9 mouse cellular contexts compared by ENCODE assay signal in the genomic region with DNA sequence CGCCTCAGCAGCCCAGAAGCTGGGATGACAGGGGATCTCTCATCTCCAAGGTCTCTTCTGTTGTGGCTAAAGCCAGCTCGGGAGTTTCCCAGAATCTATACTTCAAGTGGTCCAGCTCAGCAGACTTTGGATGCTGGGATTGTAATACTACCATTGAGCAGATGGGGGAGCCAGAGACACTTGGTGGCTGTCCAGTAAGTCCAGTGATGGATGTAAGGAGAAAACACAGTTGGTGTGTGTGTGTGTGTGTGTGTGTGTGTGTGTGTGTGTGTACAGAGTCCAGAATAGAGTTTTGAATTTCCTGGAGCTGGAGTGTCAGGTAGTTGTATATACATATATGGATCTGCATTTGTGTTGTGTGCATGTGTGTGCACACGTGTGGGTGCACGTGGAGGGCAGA. TPM values are rescaled to one million over a fixed set of nuclear protein-coding genes. Genes with fewer than 3 reads are reported as not detected.
DNase-seq lines count a peak whose midpoint lies in the region; ATAC-seq and TF ChIP-seq lines count a peak whose summit lies in the region.
"Had no signal": no experiment of that assay in that cellular context is flagged by ENCODE, and none has a peak within 500 bp of the region (broad histone marks: within the 10 kb centered on the region; RNA-seq: fewer than 3 reads in every experiment).

No protein-coding gene starts in this region.

- peak; percentile 84 for TF ChIP-seq CTCF in forebrain, postnatal 0 days (IDR thresholded peaks at IDR 0.05; ENCODE audit: low read depth)

- H3K4me2 ChIP-seq in forebrain, postnatal 0 days (ENCODE audit: low read depth): no peak overlapping the region
- no peak overlapping the region for H3K4me2 ChIP-seq in forebrain, embryonic 15.5 days (replicated peaks)
- H3K4me2 ChIP-seq in hindbrain, embryonic 14.5 days (replicated peaks): no peak overlapping the region
- no peak overlapping the region for H3K4me2 ChIP-seq in midbrain, embryonic 13.5 days (replicated peaks)

- peak; percentile 82 for DNase-seq in forebrain, postnatal 0 days
- DNase-seq in WW6 (ENCODE audit: low read depth, low spot score): peak; percentile 28
- DNase-seq in hindbrain, embryonic 14.5 days (ENCODE audit: low spot score): peak; percentile 87
- DNase-seq in left cerebral cortex, adult 9 months (ENCODE audit: low spot score in 2 of 2): peak; percentile 11 to 90
- DNase-seq in spleen, postnatal 4 days (ENCODE audit: low spot score in 2 of 2): peak; percentile 73 to 86

- peak; percentile 40; the same call in 1 of the 2 replicates for ATAC-seq in forebrain, postnatal 0 days
- no peak for ATAC-seq in forebrain, embryonic 15.5 days (replicated peaks)
- ATAC-seq in common myeloid progenitor, adult 5-6 weeks (replicated peaks; ENCODE audit: low read depth, poor library complexity, severe bottlenecking): peak; percentile 75
- no peak for ATAC-seq in hindbrain, embryonic 14.5 days (ENCODE audit: low FRiP score)
- peak; percentile 70; the same call in 1 of the 2 replicates for ATAC-seq in midbrain, embryonic 13.5 days

- H3K36me3 ChIP-seq in forebrain, postnatal 0 days (ENCODE audit: insufficient read depth): no peaks in the 10 kb centered on the region
- H3K36me3 ChIP-seq in forebrain, embryonic 15.5 days: no peaks in the 10 kb centered on the region
- no peaks in the 10 kb centered on the region for H3K36me3 ChIP-seq in hindbrain, embryonic 14.5 days (replicated peaks; ENCODE audit: control insufficient read depth, insufficient read depth)
- H3K36me3 ChIP-seq in midbrain, embryonic 13.5 days: no peaks in the 10 kb centered on the region

- H3K9me3 ChIP-seq in forebrain, postnatal 0 days (ENCODE audit: low read length): no peaks in the 10 kb centered on the region
- H3K9me3 ChIP-seq in forebrain, embryonic 15.5 days: no peaks in the 10 kb centered on the region
- no peaks in the 10 kb centered on the region for H3K9me3 ChIP-seq in hindbrain, embryonic 14.5 days (ENCODE audit: control insufficient read depth, low read length)
- H3K9me3 ChIP-seq in midbrain, embryonic 13.5 days: no peaks in the 10 kb centered on the region

- H3K27ac ChIP-seq in forebrain, postnatal 0 days (ENCODE audit: low read depth, low read length): no peak overlapping the region
- H3K27ac ChIP-seq in forebrain, embryonic 15.5 days (replicated peaks): no peak overlapping the region
- H3K27ac ChIP-seq in hindbrain, embryonic 14.5 days: no peak overlapping the region
- no peak overlapping the region for H3K27ac ChIP-seq in midbrain, embryonic 13.5 days

- WGBS in forebrain, postnatal 0 days: 49% methylated on average over 4 of the region's 4 CpGs
- WGBS in forebrain, embryonic 15.5 days: 53% methylated on average over 4 of the region's 4 CpGs
- WGBS in hindbrain, embryonic 14.5 days: 53% methylated on average over 4 of the region's 4 CpGs
- WGBS in midbrain, embryonic 13.5 days: 53% methylated on average over 4 of the region's 4 CpGs

- H3K4me3 ChIP-seq in forebrain, postnatal 0 days (ENCODE audit: low read depth, low read length): no peak overlapping the region
- H3K4me3 ChIP-seq in forebrain, embryonic 15.5 days: no peak overlapping the region
- no peak overlapping the region for H3K4me3 ChIP-seq in hindbrain, embryonic 14.5 days (replicated peaks; ENCODE audit: low read length)
- H3K4me3 ChIP-seq in midbrain, embryonic 13.5 days (replicated peaks): no peak overlapping the region

- H3K9ac ChIP-seq in forebrain, postnatal 0 days: no peak overlapping the region
- H3K9ac ChIP-seq in forebrain, embryonic 15.5 days (replicated peaks): no peak overlapping the region
- H3K9ac ChIP-seq in hindbrain, embryonic 14.5 days: no peak overlapping the region
- no peak overlapping the region for H3K9ac ChIP-seq in midbrain, embryonic 13.5 days (replicated peaks)

- no peaks in the 10 kb centered on the region for H3K27me3 ChIP-seq in forebrain, postnatal 0 days (ENCODE audit: insufficient read depth, low read length)
- H3K27me3 ChIP-seq in forebrain, embryonic 15.5 days: no peaks in the 10 kb centered on the region
- no peaks in the 10 kb centered on the region for H3K27me3 ChIP-seq in hindbrain, embryonic 14.5 days (ENCODE audit: control insufficient read depth, insufficient read depth, low read length)
- no peaks in the 10 kb centered on the region for H3K27me3 ChIP-seq in midbrain, embryonic 13.5 days

- H3K4me1 ChIP-seq in forebrain, postnatal 0 days (ENCODE audit: insufficient read depth): no peaks in the 10 kb centered on the region
- no peaks in the 10 kb centered on the region for H3K4me1 ChIP-seq in forebrain, embryonic 15.5 days
- no peaks in the 10 kb centered on the region for H3K4me1 ChIP-seq in hindbrain, embryonic 14.5 days (replicated peaks; ENCODE audit: control insufficient read depth, insufficient read depth, low read length)
- H3K4me1 ChIP-seq in midbrain, embryonic 13.5 days (replicated peaks): no peaks in the 10 kb centered on the region

RNA-seq across cellular contexts. Expression of a gene that starts 32.9 kb away (rescaled TPM):
- not detected in 2 replicates for total RNA-seq in forebrain, postnatal 0 days (2014; rRNA removed)
- not detected in 2 replicates for polyA plus RNA-seq in forebrain, postnatal 0 days (2015; fragmentation: Nextera tagmentation; extraction: Ambion mirVana)
- not detected in 2 replicates for polyA plus RNA-seq in forebrain, embryonic 15.5 days (2015; fragmentation: Nextera tagmentation; extraction: Ambion mirVana)
- total RNA-seq in common myeloid progenitor, adult 5-6 weeks (2017): not detected in 2 replicates
- polyA plus RNA-seq in hindbrain, embryonic 14.5 days (2014; fragmentation: Nextera tagmentation; extraction: Ambion mirVana): not detected in 2 replicates
- polyA plus RNA-seq in midbrain, embryonic 13.5 days (2015; fragmentation: Nextera tagmentation; extraction: Ambion mirVana): not detected in 2 replicates
- total RNA-seq: neutrophil, adult 5-6 weeks had no signal

Comparison
In these comparisons a context has a peak if more than half of its experiments do, and no peak if none do; other contexts are left out.
1. ATAC-seq: peak in forebrain, postnatal 0 days (single experiment), common myeloid progenitor, adult 5-6 weeks (single experiment) and midbrain, embryonic 13.5 days (single experiment); none in forebrain, embryonic 15.5 days (single experiment) and hindbrain, embryonic 14.5 days (single experiment).
2. DNase-seq: peak in every context shown above with its lines; median percentile 87 in hindbrain, embryonic 14.5 days; 82 in forebrain, postnatal 0 days; 80 in spleen, postnatal 4 days; 50 in left cerebral cortex, adult 9 months; 28 in WW6.